Mouse (Mus musculus) bone marrow, adult 2 months (tissue): ENCODE data around the gene Acy3.

Source experiments
- CTCF ChIP-seq: fragments of 200-500 bp; IDR thresholded peaks from 2 replicates; pipeline ENCODE4 v1.5.1; 2011; ENCODE audit warnings: low read length, control low read depth; ENCODE audit not compliant: control insufficient read depth, insufficient read depth
- POLR2A ChIP-seq: fragments of 200-500 bp; IDR thresholded peaks from 2 replicates; pipeline ENCODE4 v1.6.1; 2011; ENCODE audit warnings: low read depth, mild to moderate bottlenecking, control low read depth, low read length, borderline replicate concordance; ENCODE audit not compliant: control insufficient read depth

DNA sequence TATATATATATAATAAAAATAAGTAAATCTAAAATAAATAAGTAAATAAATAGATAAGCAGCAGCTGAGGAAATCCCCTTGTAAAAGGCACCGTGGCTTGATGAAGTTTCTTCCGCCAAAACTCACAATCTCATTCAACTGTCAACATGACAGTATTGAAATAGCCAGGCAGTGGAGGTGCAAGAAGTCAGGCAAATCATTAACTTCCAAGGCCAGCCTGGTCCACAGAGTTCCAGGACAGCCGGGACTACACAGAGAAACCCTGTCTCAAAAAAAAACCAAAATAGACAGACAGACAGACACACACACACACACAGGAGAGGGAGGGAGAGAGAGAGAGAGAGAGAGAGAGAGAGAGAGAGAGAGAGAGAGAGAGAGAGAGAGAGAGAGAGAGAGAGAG, 46.9 kb downstream of the Acy3 start:
- TF ChIP-seq CTCF: no peak
- TF ChIP-seq POLR2A: no peak
